Mouse (Mus musculus) heart, adult 18-20 months (tissue): ENCODE results near the gene Rhbdd2. TPM values are rescaled to one million over a fixed set of nuclear protein-coding genes. Genes with fewer than 3 reads are reported as not detected.
A peak's percentile ranks its signal among the peaks of the same experiment; 100 is the strongest.
"Not testable (repeated sequence)": the region's sequence is repeated elsewhere in the genome, so short reads cannot be mapped to it uniquely, and the experiment has no call there.

Experiments
- DNase-seq, 2 experiments: peaks; one replicate each; pipeline ENCODE4 v3.0.0; 2021 to 2022; ENCODE audit warnings: mixed read lengths in 1 of 2
- long read RNA-seq, 2 experiments: library from polyadenylated mRNA; stranded (forward); transcript quantifications; one replicate each; pipeline ENCODE4 v2.0.0; 2021
- total RNA-seq, 2 experiments: library from RNA; stranded (reverse); gene quantifications; 2 replicates each; pipeline ENCODE4 v1.2.3; 2021

The Rhbdd2 gene
- 10 to 100 TPM; 24.2 to 26.8 TPM for total RNA-seq
- long read RNA-seq, experiment 1, full-length matches to known transcripts: 17 of 24 reads
- long read RNA-seq, experiment 1, partial matches to known transcripts: 1 of 24 reads
- long read RNA-seq, experiment 1, other reads (novel, unspliced or antisense): 6 of 24 reads
- long read RNA-seq, experiment 2, full-length matches to known transcripts: 8 of 11 reads
- long read RNA-seq, experiment 2, partial matches to known transcripts: 0 of 11 reads
- long read RNA-seq, experiment 2, other reads (novel, unspliced or antisense): 3 of 11 reads

- DNase-seq: peak; percentile 98 to 99
These were observed at the start of gene Rhbdd2 for GRCm38 (mm10) chr5:135632117-135632796. Gene Rhbdd2 (plus strand): TSS chr5:135632618.

GRCm38 (mm10) chr5:135585691-135586090 is 46.7 kb upstream of the Rhbdd2 start:
- no peak for DNase-seq

- no peak for DNase-seq
These were observed 44.7 kb upstream of the Rhbdd2 start for GRCm38 (mm10) chr5:135587764-135588163.

GRCm38 (mm10) chr5:135589996-135590784 is 42.2 kb upstream of the Rhbdd2 start:
- no peak for DNase-seq

- DNase-seq: not testable (repeated sequence)
These were observed 27.8 kb upstream of the Rhbdd2 start for GRCm38 (mm10) chr5:135604643-135605042.

GRCm38 (mm10) chr5:135606717-135607116 is 25.7 kb upstream of the Rhbdd2 start:
- not testable (repeated sequence) for DNase-seq

GRCm38 (mm10) chr5:135607581-135607980 is 24.8 kb upstream of the Rhbdd2 start:
- DNase-seq: no peak

GRCm38 (mm10) chr5:135609794-135610193 is 22.6 kb upstream of the Rhbdd2 start:
- no peak for DNase-seq

GRCm38 (mm10) chr5:135619741-135620140 is 12.7 kb upstream of the Rhbdd2 start:
- not testable (repeated sequence) for DNase-seq

GRCm38 (mm10) chr5:135620526-135620925 is 11.9 kb upstream of the Rhbdd2 start:
- no peak for DNase-seq

- no peak for DNase-seq
These were observed 10.7 kb upstream of the Rhbdd2 start for GRCm38 (mm10) chr5:135621725-135622124.

GRCm38 (mm10) chr5:135623006-135623563 is 9.3 kb upstream of the Rhbdd2 start:
- DNase-seq: no peak

- no peak for DNase-seq
These were observed 3.5 kb upstream of the Rhbdd2 start for GRCm38 (mm10) chr5:135628916-135629315.

GRCm38 (mm10) chr5:135629401-135629800 is 3.0 kb upstream of the Rhbdd2 start:
- DNase-seq: no peak

- peak; percentile 54 to 87 for DNase-seq
These were observed 1.8 kb upstream of the Rhbdd2 start for GRCm38 (mm10) chr5:135630598-135630997.

- no peak for DNase-seq
These were observed 353 bp downstream of the Rhbdd2 start for GRCm38 (mm10) chr5:135632797-135633144.

- no peak for DNase-seq
These were observed 7.5 kb downstream of the Rhbdd2 start for GRCm38 (mm10) chr5:135639760-135640458.

GRCm38 (mm10) chr5:135640459-135640789 is 8.0 kb downstream of the Rhbdd2 start:
- DNase-seq: peak in 1 of 2 experiments; percentile 22

GRCm38 (mm10) chr5:135641028-135641427 is 8.6 kb downstream of the Rhbdd2 start:
- no peak for DNase-seq

GRCm38 (mm10) chr5:135642686-135643551 is 10.5 kb downstream of the Rhbdd2 start:
- no peak for DNase-seq

- no peak for DNase-seq
These were observed 11.1 kb downstream of the Rhbdd2 start for GRCm38 (mm10) chr5:135643552-135643842.
